Comparison of ENCODE assay signal across 8 mouse cellular contexts in the genomic region with DNA sequence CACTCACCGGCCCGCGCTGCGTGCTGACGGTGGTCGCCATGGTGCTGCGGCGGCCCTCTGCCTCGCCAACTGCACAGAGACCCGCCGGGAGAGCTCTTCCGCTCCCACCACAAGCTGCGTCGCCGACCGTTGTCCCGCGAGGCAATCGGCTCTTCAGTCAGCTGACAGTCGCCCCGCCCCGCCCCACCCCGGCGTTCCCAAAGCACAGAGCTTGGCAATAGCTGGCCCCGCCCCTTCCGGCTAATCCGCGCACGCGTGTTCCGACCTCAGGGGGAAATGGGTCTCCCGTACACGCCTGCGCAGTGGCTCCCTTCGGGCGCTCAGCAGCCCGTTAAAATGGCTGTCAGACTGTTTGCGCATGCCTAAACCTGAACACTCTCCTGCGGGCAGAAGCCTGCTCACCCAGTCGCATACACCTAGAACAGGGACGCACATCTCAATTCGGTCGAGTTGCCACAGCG. TPM values are rescaled to one million over a fixed set of nuclear protein-coding genes. Genes with fewer than 3 reads are reported as not detected.
A peak's percentile ranks its signal among the peaks of the same experiment; 100 is the strongest.
DNase-seq lines count a peak whose midpoint lies in the region; ATAC-seq and TF ChIP-seq lines count a peak whose summit lies in the region.

No protein-coding gene starts in this region.

- DNase-seq in CD8-positive naive resting alpha-beta T cell, adult 2 months (ENCODE audit: low read depth in 2 of 2, low spot score in 2 of 2) = peak; percentile 99 to 100
- DNase-seq in c-Kit-positive CD71-negative TER-119-negative erythroid progenitor cells, embryonic 14.5 days (ENCODE audit: low read depth) = peak; percentile 100
- peak; percentile 100 for DNase-seq in forebrain, embryonic 10.5 days (ENCODE audit: extremely low spot score, low spot score)
- DNase-seq in kidney, postnatal 25 days = peak; percentile 100
- peak; percentile 98 to 99 (median 98) for DNase-seq in liver, embryonic 14.5 days (ENCODE audit: low read depth in 3 of 3, low spot score in 3 of 3)
- peak; percentile 100 for DNase-seq in neural tube, embryonic 11.5 days (ENCODE audit: low spot score)
- DNase-seq in stomach, postnatal 0 days (ENCODE audit: low spot score) = peak; percentile 100

- peaks cover 11% of the 10 kb centered on the region for H3K27me3 ChIP-seq in forebrain, embryonic 10.5 days (ENCODE audit: poor library complexity, severe bottlenecking)
- peaks cover 9% of the 10 kb centered on the region; the same call in 1 of the 2 replicates for H3K27me3 ChIP-seq in heart, embryonic 15.5 days
- no peaks in the 10 kb centered on the region; the same call in 1 of the 2 replicates for H3K27me3 ChIP-seq in liver, embryonic 14.5 days (ENCODE audit: control insufficient read depth, insufficient read depth, low read length)
- no peaks in the 10 kb centered on the region for H3K27me3 ChIP-seq in neural tube, embryonic 11.5 days (ENCODE audit: control insufficient read depth, insufficient read depth, low read length)
- no peaks in the 10 kb centered on the region for H3K27me3 ChIP-seq in stomach, postnatal 0 days (ENCODE audit: control insufficient read depth, insufficient read depth, low read length)

- TF ChIP-seq CTCF in liver, embryonic 14.5 days (IDR thresholded peaks at IDR 0.05; ENCODE audit: low read depth) = no peak
- no peak for TF ChIP-seq CTCF in stomach, postnatal 0 days (IDR thresholded peaks at IDR 0.05; ENCODE audit: low read depth)

- peak overlapping the region; percentile 81 for H3K9ac ChIP-seq in heart, embryonic 15.5 days
- H3K9ac ChIP-seq in liver, embryonic 14.5 days (replicated peaks) = peak overlapping the region; percentile 97
- peak overlapping the region; percentile 88 for H3K9ac ChIP-seq in neural tube, embryonic 11.5 days (ENCODE audit: low read length)
- H3K9ac ChIP-seq in stomach, postnatal 0 days (ENCODE audit: low read length) = peak overlapping the region; percentile 93

- under 1% methylated on average over 44 of the region's 44 CpGs for WGBS in forebrain, embryonic 10.5 days
- under 1% methylated on average over 44 of the region's 44 CpGs for WGBS in heart, embryonic 15.5 days
- WGBS in liver, embryonic 14.5 days (ENCODE audit: insufficient replicate concordance) = under 1% methylated on average over 40 of the region's 44 CpGs
- under 1% methylated on average over 44 of the region's 44 CpGs for WGBS in neural tube, embryonic 11.5 days
- 1% methylated on average over 39 of the region's 44 CpGs for WGBS in stomach, postnatal 0 days

- ATAC-seq in heart, embryonic 15.5 days (replicated peaks; ENCODE audit: insufficient number of reproducible peaks, insufficient read depth, low FRiP score, low read depth) = peak; percentile 99
- ATAC-seq in liver, embryonic 14.5 days (ENCODE audit: insufficient read depth) = peak; percentile 97
- peak; percentile 94 for ATAC-seq in neural tube, embryonic 11.5 days (ENCODE audit: insufficient read depth, low FRiP score, low TSS enrichment)
- ATAC-seq in stomach, postnatal 0 days (ENCODE audit: low FRiP score, low TSS enrichment) = peak; percentile 98

- peak overlapping the region; percentile 90 for H3K4me3 ChIP-seq in forebrain, embryonic 10.5 days
- H3K4me3 ChIP-seq in heart, embryonic 15.5 days = peak overlapping the region; percentile 65
- peak overlapping the region; percentile 86 to 96 for H3K4me3 ChIP-seq in liver, embryonic 14.5 days (ENCODE audit: insufficient read depth in 1 of 2, low read depth in 2 of 2, low read length in 2 of 2)
- H3K4me3 ChIP-seq in neural tube, embryonic 11.5 days (ENCODE audit: low read depth, low read length) = peak overlapping the region; percentile 82
- peak overlapping the region; percentile 77 for H3K4me3 ChIP-seq in stomach, postnatal 0 days (ENCODE audit: low read depth, low read length)

- H3K4me1 ChIP-seq in forebrain, embryonic 10.5 days = peaks cover 29% of the 10 kb centered on the region
- H3K4me1 ChIP-seq in heart, embryonic 15.5 days (replicated peaks) = peaks cover 26% of the 10 kb centered on the region
- peaks cover 14 to 25% of the 10 kb centered on the region in 2 experiments for H3K4me1 ChIP-seq in liver, embryonic 14.5 days (replicated peaks; ENCODE audit: control insufficient read depth in 2 of 2, insufficient read depth in 2 of 2, low read length in 1 of 2)
- peaks cover 11% of the 10 kb centered on the region for H3K4me1 ChIP-seq in neural tube, embryonic 11.5 days (ENCODE audit: control insufficient read depth, insufficient read depth, low read length)
- H3K4me1 ChIP-seq in stomach, postnatal 0 days (replicated peaks; ENCODE audit: control insufficient read depth, insufficient read depth) = peaks cover 14% of the 10 kb centered on the region

- H3K9me3 ChIP-seq in forebrain, embryonic 10.5 days = no peaks in the 10 kb centered on the region
- no peaks in the 10 kb centered on the region for H3K9me3 ChIP-seq in heart, embryonic 15.5 days (replicated peaks)
- H3K9me3 ChIP-seq in liver, embryonic 14.5 days (ENCODE audit: control insufficient read depth, low read length) = no peaks in the 10 kb centered on the region; the same call in 1 of the 2 replicates
- H3K9me3 ChIP-seq in neural tube, embryonic 11.5 days (ENCODE audit: control insufficient read depth, low read length) = no peaks in the 10 kb centered on the region
- H3K9me3 ChIP-seq in stomach, postnatal 0 days (ENCODE audit: control insufficient read depth, low read length) = no peaks in the 10 kb centered on the region

- TF ChIP-seq EP300 in liver, embryonic 14.5 days (IDR thresholded peaks at IDR 0.05; ENCODE audit: low read depth) = no peak
- TF ChIP-seq EP300 in stomach, postnatal 0 days (optimal IDR thresholded peaks at IDR 0.05) = no peak

- H3K27ac ChIP-seq in forebrain, embryonic 10.5 days = peak overlapping the region; percentile 92
- peak overlapping the region; percentile 64 for H3K27ac ChIP-seq in heart, embryonic 15.5 days
- peak overlapping the region; percentile 65 for H3K27ac ChIP-seq in liver, embryonic 14.5 days
- H3K27ac ChIP-seq in neural tube, embryonic 11.5 days (ENCODE audit: low read depth, low read length) = peak overlapping the region; percentile 75
- H3K27ac ChIP-seq in stomach, postnatal 0 days (replicated peaks) = peak overlapping the region; percentile 61; the same call in 1 of the 2 replicates

- peak overlapping the region; percentile 80 for H3K4me2 ChIP-seq in heart, embryonic 15.5 days
- H3K4me2 ChIP-seq in liver, embryonic 14.5 days (ENCODE audit: low read depth) = peak overlapping the region; percentile 96
- peak overlapping the region; percentile 85 for H3K4me2 ChIP-seq in neural tube, embryonic 11.5 days (ENCODE audit: low read depth)
- peak overlapping the region; percentile 86 for H3K4me2 ChIP-seq in stomach, postnatal 0 days (replicated peaks; ENCODE audit: low read depth)

- no peaks in the 10 kb centered on the region; the same call in 1 of the 2 replicates for H3K36me3 ChIP-seq in forebrain, embryonic 10.5 days (replicated peaks)
- no peaks in the 10 kb centered on the region for H3K36me3 ChIP-seq in heart, embryonic 15.5 days
- no peaks in the 10 kb centered on the region for H3K36me3 ChIP-seq in liver, embryonic 14.5 days (replicated peaks; ENCODE audit: control insufficient read depth, insufficient read depth, low read depth)
- H3K36me3 ChIP-seq in neural tube, embryonic 11.5 days (ENCODE audit: control insufficient read depth, insufficient read depth, low read length) = no peaks in the 10 kb centered on the region
- no peaks in the 10 kb centered on the region for H3K36me3 ChIP-seq in stomach, postnatal 0 days (ENCODE audit: control insufficient read depth, insufficient read depth, low read length)

RNA-seq across cellular contexts. Expression of a gene that starts 16.0 kb away (rescaled TPM):
- 51.2 and 53.2 TPM in 2 replicates for polyA plus RNA-seq in forebrain, embryonic 10.5 days (2016; fragmentation: Nextera tagmentation; extraction: Ambion mirVana)
- 32.3 and 43.3 TPM in 2 replicates for polyA plus RNA-seq in heart, embryonic 15.5 days (2015; fragmentation: Nextera tagmentation; extraction: Ambion mirVana)
- polyA plus RNA-seq in liver, embryonic 14.5 days (2012; rRNA removed) = 13.5 and 15.3 TPM in 2 replicates
- polyA plus RNA-seq in liver, embryonic 14.5 days (2014; fragmentation: Nextera tagmentation; extraction: Ambion mirVana) = 18.0 and 19.7 TPM in 2 replicates
- polyA plus RNA-seq in neural tube, embryonic 11.5 days (2014; fragmentation: Nextera tagmentation; extraction: Ambion mirVana) = 70.1 and 74.9 TPM in 2 replicates
- polyA plus RNA-seq in stomach, postnatal 0 days (2015; fragmentation: Nextera tagmentation; extraction: Ambion mirVana) = 33.2 and 33.4 TPM in 2 replicates

RNA-seq across cellular contexts. Expression of a gene that starts 47.3 kb away (rescaled TPM):
- polyA plus RNA-seq in forebrain, embryonic 10.5 days (2016; fragmentation: Nextera tagmentation; extraction: Ambion mirVana) = 6.0 and 6.7 TPM in 2 replicates
- polyA plus RNA-seq in heart, embryonic 15.5 days (2015; fragmentation: Nextera tagmentation; extraction: Ambion mirVana) = 0.43 and 0.56 TPM in 2 replicates
- polyA plus RNA-seq in liver, embryonic 14.5 days (2012; rRNA removed) = 0.03 and 0.29 TPM in 2 replicates
- polyA plus RNA-seq in liver, embryonic 14.5 days (2014; fragmentation: Nextera tagmentation; extraction: Ambion mirVana) = 0.05 and 0.10 TPM in 2 replicates
- polyA plus RNA-seq in neural tube, embryonic 11.5 days (2014; fragmentation: Nextera tagmentation; extraction: Ambion mirVana) = 10.4 and 13.7 TPM in 2 replicates
- polyA plus RNA-seq in stomach, postnatal 0 days (2015; fragmentation: Nextera tagmentation; extraction: Ambion mirVana) = 0.62 and 0.75 TPM in 2 replicates

Comparison
In these comparisons a context has a peak if more than half of its experiments do, and no peak if none do; other contexts are left out.
1. Peak in every context shown above with its lines: DNase-seq, ATAC-seq, H3K4me3 ChIP-seq and H3K27ac ChIP-seq.